Mouse (Mus musculus) forebrain, embryonic 15.5 days (tissue): ENCODE results near the gene Stx4a. TPM values are rescaled to one million over a fixed set of nuclear protein-coding genes. Genes with fewer than 3 reads are reported as not detected.

Experiments used
- ATAC-seq: fragments of 200-750 bp; cut with Nextera tagmentation; replicated peaks from 2 replicates; pipeline ENCODE4 v1.8.0; 2017; ENCODE audit warnings: mild to moderate bottlenecking, moderate TSS enrichment, moderate library complexity
- H3K27ac ChIP-seq: fragments of 300-500 bp; sonication (generic); replicated peaks from 2 replicates; pipeline ENCODE4 v1.5.1; 2015; ENCODE audit warnings: mild to moderate bottlenecking, inconsistent platforms
- H3K27me3 ChIP-seq: fragments of 300-500 bp; sonication (generic); 2 replicates; pipeline ENCODE4 v1.6.1; 2015; ENCODE audit warnings: inconsistent platforms
- H3K36me3 ChIP-seq: fragments of 300-500 bp; sonication (generic); 2 replicates; pipeline ENCODE4 v1.6.1; 2015; ENCODE audit warnings: mild to moderate bottlenecking, inconsistent platforms
- H3K4me1 ChIP-seq: fragments of 300-500 bp; sonication (generic); 2 replicates; pipeline ENCODE4 v1.6.1; 2015; ENCODE audit warnings: inconsistent platforms
- H3K4me2 ChIP-seq: fragments of 300-500 bp; sonication (generic); replicated peaks from 2 replicates; pipeline ENCODE4 v1.6.1; 2015; ENCODE audit warnings: mild to moderate bottlenecking, inconsistent platforms
- H3K4me3 ChIP-seq: fragments of 300-500 bp; sonication (generic); 2 replicates; pipeline ENCODE4 v1.5.1; 2015; ENCODE audit warnings: mild to moderate bottlenecking, inconsistent platforms
- H3K9ac ChIP-seq: fragments of 300-500 bp; sonication (generic); replicated peaks from 2 replicates; pipeline ENCODE4 v1.6.1; 2015; ENCODE audit warnings: mild to moderate bottlenecking, inconsistent platforms
- H3K9me3 ChIP-seq: fragments of 300-500 bp; sonication (generic); 2 replicates; pipeline ENCODE4 v1.6.1; 2016; ENCODE audit warnings: inconsistent platforms
- WGBS: fragments of 180-500 bp; shearing (Covaris S2); methylation state at CpG from one replicate; pipeline ENCODE4 v1.1.7; 2015; ENCODE audit warnings: mixed read lengths; 5-methylcytosine and 5-hydroxymethylcytosine counted together
- polyA plus RNA-seq: library from polyadenylated mRNA; unstranded; fragments of >200 nt; fragmentation: Nextera tagmentation; extraction: Ambion mirVana; gene quantifications from 2 replicates; pipeline ENCODE4 v1.2.1, GENCODE M21; 2015

Gene Stx4a
- polyA plus RNA-seq, 1 experiment from 2014 or later = 19.2 TPM

GRCm38 (mm10) chr7:127875627-127876001, 51.5 kb downstream of the Stx4a start:
- H3K27ac ChIP-seq = peak overlapping the region; percentile 100
- no peaks in the 10 kb centered on the region for H3K9me3 ChIP-seq
- 0% methylated on average over 36 of the region's 43 CpGs for WGBS
- H3K9ac ChIP-seq = peak overlapping the region; percentile 99
- no peaks in the 10 kb centered on the region for H3K27me3 ChIP-seq
- peak; percentile 95 for ATAC-seq
- peak overlapping the region; percentile 90 for H3K4me3 ChIP-seq
- peaks cover 28% of the 10 kb centered on the region for H3K4me1 ChIP-seq
- H3K36me3 ChIP-seq = peaks cover 35% of the 10 kb centered on the region
- H3K4me2 ChIP-seq = peak overlapping the region; percentile 67

DNA sequence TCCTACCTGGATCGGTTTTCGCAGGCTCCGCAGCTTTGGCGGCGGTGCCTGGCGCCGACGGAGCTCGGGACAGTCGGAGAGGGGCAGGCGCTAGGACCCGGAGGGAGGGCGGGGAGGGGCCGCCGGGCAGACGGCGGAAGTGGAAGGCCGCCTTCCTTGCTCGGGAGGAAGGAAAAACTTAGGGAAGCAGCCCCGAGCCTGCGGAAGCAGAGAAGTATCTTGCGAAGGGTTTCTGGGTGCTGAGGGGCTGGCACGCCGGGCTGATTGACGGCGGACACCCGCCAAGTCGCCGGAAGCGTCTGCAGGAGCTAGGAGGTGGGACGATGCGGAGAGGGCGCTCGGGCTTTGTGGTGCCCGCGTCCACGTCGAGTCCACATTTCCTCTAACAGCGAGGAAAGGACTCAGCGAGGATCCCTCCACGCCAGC, 52.0 kb downstream of the Stx4a start, which contains the start of gene Zfp646:
Zfp646 (plus strand) TSS at position 181 of the 426 bp plus-strand sequence.
- Histone ChIP-seq H3K4me2 (peak within 1 kb of the TSS; percentile 67), H3K9ac (peak within 1 kb of the TSS; percentile 99), H3K4me3 (peak within 1 kb of the TSS; percentile 90), H3K4me1 (peaks cover 28% of the 10 kb centered on the region), H3K27me3 (no peaks in the 10 kb centered on the region), H3K27ac (peak within 1 kb of the TSS; percentile 100), H3K9me3 (no peaks in the 10 kb centered on the region), H3K36me3 (peaks cover 37% of the 10 kb centered on the region)
- ATAC-seq = peak; percentile 90
- under 1% methylated on average over 41 of the region's 41 CpGs for WGBS

DNA sequence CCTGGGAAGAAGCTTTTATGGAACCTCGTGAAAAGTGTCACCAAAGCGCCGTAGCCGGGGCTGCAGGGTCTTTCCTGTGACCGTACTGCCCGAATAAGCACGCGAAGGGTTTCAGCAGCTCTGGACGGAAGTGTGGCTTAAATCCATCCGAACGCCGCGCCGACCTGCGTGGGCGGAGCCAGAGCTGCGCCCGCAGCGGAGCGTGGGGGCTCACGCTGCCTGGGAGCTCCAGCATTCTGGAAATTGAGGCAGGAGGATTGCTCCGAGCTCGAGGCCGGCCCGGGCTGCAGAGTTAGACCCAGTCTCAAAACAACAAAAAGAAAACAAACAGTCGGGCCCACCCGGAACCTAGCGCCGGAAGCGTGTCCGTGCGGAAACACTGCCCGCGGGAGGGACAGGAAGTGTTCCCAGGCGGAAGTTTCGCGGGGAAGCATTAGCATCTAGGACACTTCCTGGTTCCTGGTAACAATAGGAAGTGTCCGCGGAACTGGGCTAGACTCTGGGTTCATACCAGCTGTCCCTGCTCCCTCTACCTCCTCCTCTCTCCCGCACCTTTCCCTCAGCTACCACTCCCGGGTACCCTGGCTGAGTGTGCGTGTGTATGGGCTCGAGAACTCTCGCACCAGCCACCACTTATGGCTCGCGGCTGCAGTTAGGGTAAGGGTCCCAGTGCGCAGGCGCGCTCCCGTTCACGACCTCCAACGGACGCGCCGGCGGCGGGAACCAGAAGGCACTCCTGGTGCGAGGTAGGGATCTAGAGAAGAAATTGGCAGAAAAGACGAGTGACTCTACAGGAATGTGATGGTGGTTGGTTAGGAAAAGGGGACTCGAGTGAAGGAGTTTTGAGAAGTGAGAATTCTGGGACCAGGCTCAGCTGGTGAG, 52.6 kb downstream of the Stx4a start, which contains the start of gene Zfp668:
Zfp668 (minus strand) TSS at position 362 of the 882 bp plus-strand sequence.
- H3K27me3 ChIP-seq = no peaks in the 10 kb centered on the region
- peak within 1 kb of the TSS; percentile 100 for H3K27ac ChIP-seq
- H3K36me3 ChIP-seq = peaks cover 41% of the 10 kb centered on the region
- H3K4me2 ChIP-seq = peak within 1 kb of the TSS; percentile 67
- H3K4me3 ChIP-seq = peak within 1 kb of the TSS; percentile 90
- ATAC-seq = peak; percentile 70
- peak within 1 kb of the TSS; percentile 99 for H3K9ac ChIP-seq
- WGBS = under 1% methylated on average over 60 of the region's 60 CpGs
- H3K4me1 ChIP-seq = peaks cover 28% of the 10 kb centered on the region
- no peaks in the 10 kb centered on the region for H3K9me3 ChIP-seq

DNA sequence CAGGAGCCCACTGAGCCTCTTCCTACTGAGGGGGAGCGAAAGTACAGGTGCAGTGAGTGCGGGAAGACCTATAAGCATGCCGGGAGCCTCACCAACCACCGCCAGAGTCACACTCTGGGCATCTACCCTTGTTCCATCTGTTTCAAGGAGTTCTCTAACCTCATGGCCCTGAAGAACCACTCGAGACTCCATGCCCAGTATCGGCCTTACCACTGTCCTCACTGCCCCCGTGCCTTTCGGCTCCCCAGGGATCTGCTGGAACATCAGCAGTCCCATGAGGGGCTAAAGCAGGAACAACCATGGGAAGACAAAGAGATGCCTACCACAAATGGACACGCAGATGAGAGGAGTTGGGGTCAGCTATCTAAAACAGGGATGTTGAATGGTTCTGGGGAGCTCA, 55.2 kb downstream of the Stx4a start:
- Histone ChIP-seq H3K27ac (no peak overlapping the region), H3K4me2 (no peak overlapping the region), H3K9me3 (no peaks in the 10 kb centered on the region), H3K4me3 (no peak overlapping the region), H3K36me3 (peaks cover 60% of the 10 kb centered on the region), H3K27me3 (no peaks in the 10 kb centered on the region), H3K9ac (no peak overlapping the region), H3K4me1 (peaks cover 30% of the 10 kb centered on the region)
- WGBS = 95% methylated on average over 9 of the region's 9 CpGs
- no peak for ATAC-seq

GRCm38 (mm10) chr7:127880431-127880830, 56.3 kb downstream of the Stx4a start:
- Histone ChIP-seq H3K27me3 (no peaks in the 10 kb centered on the region), H3K9me3 (no peaks in the 10 kb centered on the region), H3K27ac (no peak overlapping the region), H3K36me3 (peaks cover 69% of the 10 kb centered on the region), H3K9ac (no peak overlapping the region), H3K4me3 (no peak overlapping the region), H3K4me1 (peaks cover 30% of the 10 kb centered on the region), H3K4me2 (no peak overlapping the region)
- WGBS = 88% methylated on average over 12 of the region's 12 CpGs
- ATAC-seq = no peak

DNA sequence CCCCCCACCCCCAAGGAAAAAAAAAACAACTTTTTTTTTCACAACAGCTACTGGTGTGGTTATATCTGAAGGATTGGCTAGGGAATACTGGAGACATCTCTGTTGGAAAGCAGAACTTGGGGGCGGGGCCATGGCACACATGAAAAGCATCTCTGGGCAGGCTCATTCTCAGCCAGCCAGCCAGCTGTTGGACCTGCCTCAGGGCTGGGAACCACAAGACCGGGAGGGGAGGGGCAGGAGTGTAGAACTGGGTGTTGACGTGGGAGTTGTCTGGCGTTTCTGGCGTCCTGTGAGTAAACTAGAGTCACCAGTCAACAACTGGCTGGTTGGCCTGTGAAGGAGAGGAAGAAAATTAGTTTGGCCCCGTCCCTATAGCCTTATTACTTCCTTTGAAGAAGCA, 61.9 kb downstream of the Stx4a start:
- H3K4me3 ChIP-seq = no peak overlapping the region
- H3K36me3 ChIP-seq = peaks cover 93% of the 10 kb centered on the region
- no peaks in the 10 kb centered on the region for H3K27me3 ChIP-seq
- H3K9ac ChIP-seq = no peak overlapping the region
- ATAC-seq = no peak
- no peaks in the 10 kb centered on the region for H3K9me3 ChIP-seq
- peaks cover 25% of the 10 kb centered on the region for H3K4me1 ChIP-seq
- no peak overlapping the region for H3K27ac ChIP-seq
- 72% methylated on average over 6 of the region's 6 CpGs for WGBS
- H3K4me2 ChIP-seq = no peak overlapping the region

DNA sequence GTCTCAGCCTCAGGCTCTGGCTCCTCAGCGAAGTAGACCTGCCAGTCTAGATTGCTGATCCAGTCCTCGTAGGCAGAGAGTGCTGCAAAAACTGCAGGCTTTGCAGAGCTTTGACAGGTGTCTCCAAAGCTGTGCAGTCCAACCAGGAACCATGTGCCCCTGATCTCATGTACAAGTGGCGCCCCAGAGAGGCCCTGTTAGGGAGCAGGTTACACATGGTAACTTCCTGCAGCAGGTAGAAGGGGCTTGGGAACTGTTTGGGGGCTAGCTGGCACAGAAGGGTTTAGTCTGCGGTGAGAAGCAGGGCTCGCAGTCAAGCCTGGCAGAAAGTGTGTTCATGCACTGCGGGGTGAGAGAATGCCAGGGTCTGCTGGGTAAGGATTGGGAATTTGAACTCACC, 62.5 kb downstream of the Stx4a start:
- no peak for ATAC-seq
- Histone ChIP-seq H3K36me3 (peaks cover 87% of the 10 kb centered on the region), H3K4me2 (no peak overlapping the region), H3K9me3 (no peaks in the 10 kb centered on the region), H3K27ac (no peak overlapping the region), H3K4me3 (no peak overlapping the region), H3K9ac (no peak overlapping the region), H3K4me1 (peaks cover 25% of the 10 kb centered on the region), H3K27me3 (no peaks in the 10 kb centered on the region)
- 96% methylated on average over 6 of the region's 6 CpGs for WGBS

DNA sequence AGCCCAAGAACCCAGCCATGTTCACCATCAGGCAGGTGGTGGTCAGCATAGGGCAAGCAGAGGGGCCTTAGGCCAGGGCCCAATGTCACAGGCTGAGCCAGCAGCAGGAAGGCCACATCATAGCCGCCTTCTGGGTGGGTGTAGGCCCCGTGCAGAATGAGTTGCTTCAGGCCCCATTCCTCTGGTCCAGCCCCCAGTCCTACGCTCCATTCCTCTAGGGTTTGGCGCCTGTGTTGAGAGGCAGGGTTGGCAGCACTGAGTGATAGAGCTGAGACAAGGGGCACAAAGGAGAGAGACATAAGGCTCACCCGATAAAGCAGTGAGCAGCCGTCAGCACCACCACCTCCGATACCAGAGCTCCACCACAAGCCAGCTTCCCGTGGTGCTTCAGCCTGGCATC, 63.1 kb downstream of the Stx4a start:
- Histone ChIP-seq H3K9me3 (no peaks in the 10 kb centered on the region), H3K27me3 (no peaks in the 10 kb centered on the region), H3K36me3 (peaks cover 84% of the 10 kb centered on the region), H3K4me2 (no peak overlapping the region), H3K27ac (no peak overlapping the region), H3K4me1 (peaks cover 25% of the 10 kb centered on the region), H3K4me3 (no peak overlapping the region), H3K9ac (no peak overlapping the region)
- no peak for ATAC-seq
- 86% methylated on average over 8 of the region's 8 CpGs for WGBS

- ATAC-seq = no peak
- Histone ChIP-seq H3K27me3 (no peaks in the 10 kb centered on the region), H3K4me2 (no peak overlapping the region), H3K4me3 (no peak overlapping the region), H3K9ac (no peak overlapping the region), H3K27ac (no peak overlapping the region), H3K9me3 (no peaks in the 10 kb centered on the region), H3K4me1 (peaks cover 21% of the 10 kb centered on the region), H3K36me3 (peaks cover 78% of the 10 kb centered on the region)
- WGBS = 79% methylated on average over 3 of the region's 3 CpGs
Measured at GRCm38 (mm10) chr7:127887781-127888180, 63.7 kb downstream of the Stx4a start.

DNA sequence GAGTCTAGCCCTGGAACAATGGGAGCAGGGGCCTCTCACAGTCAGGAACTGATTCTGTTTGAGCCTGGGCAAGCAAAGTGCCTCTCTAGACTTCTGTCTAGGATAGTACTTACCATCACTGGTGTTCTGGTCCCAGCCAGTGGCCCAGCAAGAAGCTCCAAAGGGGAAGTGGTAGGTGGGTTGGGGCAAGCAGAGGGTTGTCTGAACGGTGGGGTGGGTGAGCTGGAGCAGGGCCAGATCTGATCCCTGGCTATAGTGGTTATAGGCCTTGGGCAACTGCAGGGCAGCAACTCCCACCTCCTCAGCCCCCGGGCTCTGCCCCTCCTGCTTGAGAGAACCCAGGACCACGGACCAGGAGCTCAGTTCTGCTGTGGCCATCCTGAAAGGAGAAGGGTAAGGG, 64.7 kb downstream of the Stx4a start:
- H3K4me2 ChIP-seq = no peak overlapping the region
- peaks cover 12% of the 10 kb centered on the region for H3K4me1 ChIP-seq
- H3K4me3 ChIP-seq = no peak overlapping the region
- no peak overlapping the region for H3K9ac ChIP-seq
- no peak overlapping the region for H3K27ac ChIP-seq
- peaks cover 73% of the 10 kb centered on the region for H3K36me3 ChIP-seq
- WGBS = 67% methylated on average over 3 of the region's 3 CpGs
- no peak for ATAC-seq
- H3K9me3 ChIP-seq = no peaks in the 10 kb centered on the region
- H3K27me3 ChIP-seq = no peaks in the 10 kb centered on the region

DNA sequence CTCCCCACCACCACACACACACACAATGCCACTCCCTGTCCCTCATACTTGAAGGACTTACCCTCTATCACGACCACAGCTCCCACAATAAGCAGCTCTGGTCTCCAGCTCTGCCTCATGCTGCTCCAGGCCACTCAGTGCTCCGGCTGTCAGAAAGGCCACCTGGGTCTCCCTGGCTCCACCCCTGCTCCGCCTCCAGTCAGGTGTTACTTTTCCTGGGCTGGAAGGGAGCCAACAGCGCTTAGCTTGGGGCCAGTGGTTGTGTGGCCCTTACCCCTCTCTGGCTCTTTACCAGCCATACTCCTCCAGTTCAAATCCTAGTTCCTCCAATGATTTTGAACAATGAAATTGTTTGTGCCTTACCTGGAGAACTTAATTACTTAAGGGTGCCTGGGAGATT, 66.7 kb downstream of the Stx4a start, which contains the start of gene Prss53:
Prss53 (minus strand) TSS at position 173 of the 400 bp plus-strand sequence.
- Histone ChIP-seq H3K9me3 (no peaks in the 10 kb centered on the region), H3K4me3 (no peak within 1 kb of the TSS), H3K4me1 (peaks cover 12% of the 10 kb centered on the region), H3K27ac (no peak within 1 kb of the TSS), H3K9ac (no peak within 1 kb of the TSS), H3K27me3 (no peaks in the 10 kb centered on the region), H3K4me2 (no peak within 1 kb of the TSS), H3K36me3 (peaks cover 56% of the 10 kb centered on the region)
- ATAC-seq = no peak
- 40% methylated on average over 4 of the region's 4 CpGs for WGBS

- WGBS = 87% methylated on average over 5 of the region's 5 CpGs
- no peak for ATAC-seq
- Histone ChIP-seq H3K36me3 (peaks cover 20% of the 10 kb centered on the region), H3K4me2 (peak overlapping the region; percentile 68), H3K9me3 (no peaks in the 10 kb centered on the region), H3K4me3 (peak overlapping the region; percentile 62), H3K9ac (peak overlapping the region; percentile 54), H3K4me1 (peaks cover 9% of the 10 kb centered on the region), H3K27me3 (no peaks in the 10 kb centered on the region), H3K27ac (no peak overlapping the region)
Measured at GRCm38 (mm10) chr7:127894480-127894879, 70.4 kb downstream of the Stx4a start.
